Mouse (Mus musculus) ES-E14 (cell line): ENCODE measurements around the gene Ints11. TPM values are rescaled to one million over a fixed set of nuclear protein-coding genes. Genes with fewer than 3 reads are reported as not detected.

ENCODE experiments used
- DNase-seq: peaks from one replicate; pipeline ENCODE4 v3.0.0-alpha.2; 2013; ENCODE audit warnings: low read depth, low spot score
- H3K27ac ChIP-seq: 2 replicates; pipeline ENCODE4 v1.5.1; 2012; ENCODE audit warnings: low read depth, mild to moderate bottlenecking, low read length, moderate library complexity, mixed read lengths; ENCODE audit not compliant: poor library complexity, insufficient read depth, severe bottlenecking
- H3K36me3 ChIP-seq: 2 replicates; pipeline ENCODE4 v1.6.1; 2012; ENCODE audit warnings: mild to moderate bottlenecking, low read length, moderate library complexity, mixed read lengths; ENCODE audit not compliant: control insufficient read depth, poor library complexity, insufficient read depth, severe bottlenecking
- H3K4me1 ChIP-seq, 2 experiments: fragments of 150-350 bp in 1 of 2; sonication (generic) in 1 of 2; 2 replicates each; pipeline ENCODE4 v1.6.1; 2012; ENCODE audit warnings: low read length in 2 of 2, mild to moderate bottlenecking in 1 of 2, mixed read lengths in 1 of 2; ENCODE audit not compliant: control insufficient read depth in 2 of 2, insufficient read depth in 2 of 2, poor library complexity in 1 of 2
- H3K4me3 ChIP-seq, 2 experiments: fragments of 150-350 bp in 1 of 2; sonication (generic) in 1 of 2; 2 replicates each; pipeline ENCODE4 v1.5.1; 2012; ENCODE audit warnings: low read length in 2 of 2, low read depth in 1 of 2, mild to moderate bottlenecking in 1 of 2, mixed read lengths in 1 of 2; ENCODE audit not compliant: insufficient read depth in 1 of 2, poor library complexity in 1 of 2, severe bottlenecking in 1 of 2
- H3K9ac ChIP-seq: 2 replicates; pipeline ENCODE4 v1.6.1; 2012; ENCODE audit warnings: low read depth, mild to moderate bottlenecking, low read length, mixed read lengths; ENCODE audit not compliant: poor library complexity, insufficient read depth, severe bottlenecking
- H3K9me3 ChIP-seq: fragments of 150-350 bp; sonication (generic); 2 replicates; pipeline ENCODE4 v1.6.1; 2012; ENCODE audit warnings: low read depth, mild to moderate bottlenecking, low read length; ENCODE audit not compliant: control insufficient read depth, insufficient read depth
- CHD2 ChIP-seq: IDR thresholded peaks from 2 replicates; pipeline ENCODE4 v1.6.1; 2014; ENCODE audit warnings: mild to moderate bottlenecking, low read depth, low read length, inconsistent platforms
- HCFC1 ChIP-seq: IDR thresholded peaks from 2 replicates; pipeline ENCODE4 v1.6.1; 2012; ENCODE audit warnings: low read length, inconsistent platforms, borderline replicate concordance; ENCODE audit not compliant: insufficient read depth
- MAFK ChIP-seq: IDR thresholded peaks from 2 replicates; pipeline ENCODE4 v1.6.1; 2014; ENCODE audit warnings: mild to moderate bottlenecking, low read depth, low read length, inconsistent platforms; ENCODE audit not compliant: insufficient read depth
- ZC3H11A ChIP-seq: IDR thresholded peaks from 2 replicates; pipeline ENCODE4 v1.6.1; 2012; ENCODE audit warnings: low read depth, mild to moderate bottlenecking, inconsistent platforms, low read length, borderline replicate concordance
- ZNF384 ChIP-seq: IDR thresholded peaks from 2 replicates; pipeline ENCODE4 v1.6.1; 2012; ENCODE audit warnings: low read depth, low read length, inconsistent platforms
- in situ Hi-C, 2 experiments: fragments of 600-800 bp; cut with MboI; formaldehyde crosslinking; loops; one replicate each; pipeline ENCODE4 v1.15.1; 2025; ENCODE audit warnings: low sequenced_read_pairs in 2 of 2, inconsistent platforms in 1 of 2; ENCODE audit not compliant: unreplicated experiment in 2 of 2
- total RNA-seq: library from RNA; depleted of rRNA; stranded (reverse); fragments of 300-350 nt; gene quantifications from 2 replicates; pipeline ENCODE4 v1.2.3, GENCODE M21; 2012; rRNA removed

Gene Ints11
- total RNA-seq, 1 experiment: 106 TPM

GRCm38 (mm10) chr4:155907003-155907402, 37.7 kb downstream of the Ints11 start:
- peaks cover 14% of the 10 kb centered on the region for H3K36me3 ChIP-seq
- H3K9me3 ChIP-seq: no peaks in the 10 kb centered on the region
- no peak overlapping the region for H3K27ac ChIP-seq
- no peak overlapping the region for H3K9ac ChIP-seq
- no peak for TF ChIP-seq ZC3H11A
- no peak for TF ChIP-seq MAFK
- no peak for TF ChIP-seq CHD2
- H3K4me3 ChIP-seq: no peak overlapping the region
- H3K4me1 ChIP-seq: no peaks in the 10 kb centered on the region
- in situ Hi-C loops: no loop called here
- DNase-seq: no peak

- no peak overlapping the region for H3K27ac ChIP-seq
- DNase-seq: no peak
- TF ChIP-seq ZC3H11A (no peak), ZNF384 (no peak), MAFK (no peak), CHD2 (no peak), HCFC1 (no peak)
- H3K9ac ChIP-seq: no peak overlapping the region
- in situ Hi-C loops: no loop called here
- H3K36me3 ChIP-seq: peaks cover 3% of the 10 kb centered on the region; the same call in 1 of the 2 replicates
- no peak overlapping the region for H3K4me3 ChIP-seq
- no peaks in the 10 kb centered on the region for H3K4me1 ChIP-seq
- H3K9me3 ChIP-seq: no peaks in the 10 kb centered on the region
These were observed 38.9 kb downstream of the Ints11 start for GRCm38 (mm10) chr4:155908281-155908680.

GRCm38 (mm10) chr4:155908751-155909150, 39.4 kb downstream of the Ints11 start:
- no peak for TF ChIP-seq ZNF384
- TF ChIP-seq HCFC1: no peak
- TF ChIP-seq MAFK: no peak
- no peak for TF ChIP-seq ZC3H11A
- in situ Hi-C loops: no loop called here
- no peaks in the 10 kb centered on the region for H3K9me3 ChIP-seq
- H3K27ac ChIP-seq: no peak overlapping the region
- H3K9ac ChIP-seq: no peak overlapping the region
- H3K4me3 ChIP-seq: no peak overlapping the region
- no peaks in the 10 kb centered on the region for H3K4me1 ChIP-seq
- H3K36me3 ChIP-seq: peaks cover 3% of the 10 kb centered on the region; the same call in 1 of the 2 replicates
- DNase-seq: no peak

- Histone ChIP-seq H3K36me3 (no peaks in the 10 kb centered on the region; the same call in 1 of the 2 replicates), H3K9me3 (no peaks in the 10 kb centered on the region), H3K9ac (no peak overlapping the region), H3K4me1 (peaks cover 0 to 2% of the 10 kb centered on the region in 2 experiments; a peak in 1 of 4 replicates), H3K4me3 (no peak overlapping the region), H3K27ac (no peak overlapping the region)
- peak; percentile 25 for DNase-seq
- no peak for TF ChIP-seq CHD2
- no peak for TF ChIP-seq ZC3H11A
- TF ChIP-seq HCFC1: no peak
- no peak for TF ChIP-seq MAFK
- TF ChIP-seq ZNF384: no peak
- in situ Hi-C loops: no loop called here
These were observed 62.7 kb downstream of the Ints11 start for GRCm38 (mm10) chr4:155932031-155932430.

Other genes starting within 250 kb of the Ints11 start
- gene Cdk11b, start 244.7 kb upstream of the Ints11 start, total RNA-seq: 45.7 and 50.1 TPM in 2 replicates
- not detected in 2 replicates for gene Gm10563, start 224.1 kb upstream of the Ints11 start, total RNA-seq
- 12.1 and 19.0 TPM in 2 replicates for gene Mmp23, start 216.2 kb upstream of the Ints11 start, total RNA-seq
- 55.3 and 100 TPM in 2 replicates for gene Mib2, start 200.3 kb upstream of the Ints11 start, total RNA-seq
- gene Fndc10, start 175.2 kb upstream of the Ints11 start, total RNA-seq: 10.0 and 22.1 TPM in 2 replicates
- 125 and 129 TPM in 2 replicates for gene Ssu72, start 164.7 kb upstream of the Ints11 start, total RNA-seq
- 0.22 and 0.58 TPM in 2 replicates for gene Tmem240, start 134.7 kb upstream of the Ints11 start, total RNA-seq
- gene Atad3a, start 108.5 kb upstream of the Ints11 start, total RNA-seq: 169 and 267 TPM in 2 replicates
- gene Vwa1, start 94.8 kb upstream of the Ints11 start, total RNA-seq: 4.6 and 10.6 TPM in 2 replicates
- gene Tmem88b, start 83.7 kb upstream of the Ints11 start, total RNA-seq: 0.09 and 0.11 TPM in 2 replicates
- 0.49 and 0.74 TPM in 2 replicates for gene Ankrd65, start 79.1 kb upstream of the Ints11 start, total RNA-seq
- 114 and 157 TPM in 2 replicates for gene Mrpl20, start 66.7 kb upstream of the Ints11 start, total RNA-seq
- 103 and 171 TPM in 2 replicates for gene Ccnl2, start 57.1 kb upstream of the Ints11 start, total RNA-seq
- gene Aurkaip1, start 38.3 kb upstream of the Ints11 start, total RNA-seq: 156 and 162 TPM in 2 replicates
- 14.2 and 14.4 TPM in 2 replicates for gene Mxra8, start 29.9 kb upstream of the Ints11 start, total RNA-seq
- 49.8 and 88.0 TPM in 2 replicates for gene Dvl1, start 22.1 kb upstream of the Ints11 start, total RNA-seq
- gene Tas1r3, start 6.2 kb upstream of the Ints11 start, total RNA-seq: 0.40 and 0.58 TPM in 2 replicates
- gene Cptp, start 106 bp upstream of the Ints11 start, total RNA-seq: 9.7 and 10.1 TPM in 2 replicates
- gene Pusl1, start 22.2 kb downstream of the Ints11 start, total RNA-seq: 62.2 and 104 TPM in 2 replicates
- 17.1 and 32.0 TPM in 2 replicates for gene Acap3, start 22.3 kb downstream of the Ints11 start, total RNA-seq
- 57.9 and 74.1 TPM in 2 replicates for gene Ube2j2, start 74.3 kb downstream of the Ints11 start, total RNA-seq
- 6.4 and 10.3 TPM in 2 replicates for gene C1qtnf12, start 92.8 kb downstream of the Ints11 start, total RNA-seq
- gene B3galt6, start 123.1 kb downstream of the Ints11 start, total RNA-seq: 11.9 and 20.6 TPM in 2 replicates
- gene Sdf4, start 123.3 kb downstream of the Ints11 start, total RNA-seq: 176 and 257 TPM in 2 replicates
- gene Tnfrsf4, start 144.3 kb downstream of the Ints11 start, total RNA-seq: 2.4 and 2.6 TPM in 2 replicates
- 0.62 and 1.1 TPM in 2 replicates for gene Tnfrsf18, start 156.6 kb downstream of the Ints11 start, total RNA-seq
- 0.22 and 0.37 TPM in 2 replicates for gene Ttll10, start 189.9 kb downstream of the Ints11 start, total RNA-seq
- 83.4 and 131 TPM in 2 replicates for gene 9430015G10Rik, start 240.4 kb downstream of the Ints11 start, total RNA-seq